Mouse (Mus musculus): ENCODE results near the gene Auts2.

Auts2 gene

DNA sequence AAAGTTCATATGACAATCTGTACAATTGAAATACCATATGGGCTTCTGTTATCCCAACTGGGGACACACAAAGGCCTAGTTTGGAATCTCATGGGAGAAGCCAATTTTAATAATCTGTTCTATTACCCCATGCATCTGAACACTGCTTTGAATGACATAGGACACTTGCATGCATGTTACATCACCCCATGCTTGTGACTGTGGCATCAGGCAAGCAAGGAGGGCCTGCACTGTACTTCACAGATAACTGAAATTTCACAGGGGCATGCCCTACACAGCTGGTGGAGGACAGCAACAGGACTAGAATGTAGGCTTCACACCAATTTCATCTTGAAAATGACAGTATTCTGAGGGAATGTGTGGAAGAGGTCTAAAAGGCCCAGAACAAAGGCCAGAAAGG, 746.1 kb downstream of the Auts2 start:
- DNase-seq (ENCODE audit: low spot score): no peak

DNA sequence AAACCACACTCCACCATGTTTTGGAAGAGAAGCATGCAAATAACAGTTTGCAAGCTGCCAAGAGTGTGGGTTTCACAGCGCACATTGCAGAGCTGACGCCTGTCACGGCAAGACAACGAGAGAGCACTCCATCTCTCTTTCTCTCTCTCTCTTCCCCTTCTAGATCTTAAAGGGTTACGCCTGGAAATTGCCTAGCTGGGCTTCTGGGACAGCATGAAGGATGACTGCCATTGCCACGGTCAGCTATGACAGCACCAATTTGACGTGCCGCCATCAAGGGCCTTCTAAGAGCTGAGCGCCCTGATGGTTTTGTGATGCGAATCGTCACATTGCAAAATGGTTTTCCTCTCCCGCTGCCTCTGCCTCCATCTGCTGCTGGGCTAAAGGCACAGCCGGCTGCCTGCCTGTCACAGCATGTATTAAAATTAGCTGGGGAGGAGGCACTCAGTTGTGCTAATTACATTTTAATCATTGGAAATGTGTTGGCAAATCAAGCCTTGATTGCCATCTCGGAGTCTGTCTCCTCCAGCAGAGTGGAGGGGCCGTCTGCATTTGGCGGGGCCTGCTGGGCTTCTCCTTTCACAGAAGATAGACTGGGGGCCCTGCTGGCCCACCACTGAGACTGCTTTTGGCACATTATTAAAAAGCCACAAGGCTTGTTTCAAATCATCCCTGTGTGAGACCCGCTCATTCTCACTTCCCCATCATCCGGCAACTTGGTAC, 748.6 kb downstream of the Auts2 start:
- no peak for DNase-seq (ENCODE audit: low spot score)

DNA sequence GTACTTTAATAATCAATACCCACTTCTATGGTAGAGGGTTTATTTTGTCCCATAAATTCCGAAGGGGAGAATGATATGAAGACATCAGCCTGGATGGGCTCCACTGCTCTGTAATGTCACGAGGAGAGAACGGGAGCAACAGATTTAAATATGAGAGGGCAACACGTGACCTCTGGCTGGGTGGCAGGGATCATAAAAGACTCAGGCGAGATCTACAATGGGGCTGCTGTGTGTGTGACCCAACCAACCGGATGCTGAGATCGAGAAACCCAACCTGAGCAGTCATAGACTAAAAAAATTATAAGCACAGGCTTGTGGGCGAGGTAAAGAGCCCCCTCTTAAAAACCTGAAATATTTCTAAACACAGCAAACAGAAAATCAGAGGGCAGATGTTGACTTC, 753.5 kb downstream of the Auts2 start:
- no peak for DNase-seq (ENCODE audit: low spot score)

DNA sequence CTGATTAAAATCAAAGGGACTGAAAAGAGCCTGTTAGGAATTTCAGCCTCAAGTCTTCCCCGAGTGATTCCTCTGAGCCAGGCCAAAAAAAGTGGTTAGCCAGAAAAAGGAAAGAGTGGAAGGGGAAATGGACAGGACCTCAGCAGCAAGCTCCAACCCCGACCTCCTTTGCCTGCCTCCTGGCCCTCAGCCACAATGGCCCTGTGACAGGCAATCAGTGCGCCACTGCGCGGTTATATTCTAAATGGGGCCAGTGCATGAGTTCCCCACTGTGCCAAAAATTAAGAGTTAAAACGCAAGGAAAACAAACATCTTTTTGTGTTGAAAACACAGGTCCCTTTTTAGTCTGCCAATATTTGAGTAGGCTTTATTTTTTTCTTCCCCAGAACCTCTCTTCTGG, 755.1 kb downstream of the Auts2 start:
- DNase-seq (ENCODE audit: low spot score): no peak

DNA sequence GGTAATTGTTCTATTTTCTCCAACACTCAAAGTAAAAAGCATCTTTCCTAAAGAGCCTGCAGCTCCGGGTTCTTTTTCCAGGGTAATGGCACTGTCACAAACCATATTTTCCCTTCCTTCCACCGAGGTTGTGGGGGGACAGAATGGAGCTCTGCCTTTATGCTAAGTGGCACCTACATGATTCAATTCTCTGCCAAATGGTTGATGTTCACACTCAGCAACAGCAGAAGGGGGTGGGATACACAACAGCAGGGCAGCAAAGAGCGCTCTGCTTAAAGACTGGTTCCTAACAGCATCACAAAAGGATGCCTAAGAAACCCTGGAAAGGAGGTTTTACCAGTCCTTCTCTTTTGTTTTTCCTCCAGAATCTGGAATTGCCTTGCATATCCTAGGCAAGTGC, 759.9 kb downstream of the Auts2 start:
- DNase-seq (ENCODE audit: low spot score): no peak

DNA sequence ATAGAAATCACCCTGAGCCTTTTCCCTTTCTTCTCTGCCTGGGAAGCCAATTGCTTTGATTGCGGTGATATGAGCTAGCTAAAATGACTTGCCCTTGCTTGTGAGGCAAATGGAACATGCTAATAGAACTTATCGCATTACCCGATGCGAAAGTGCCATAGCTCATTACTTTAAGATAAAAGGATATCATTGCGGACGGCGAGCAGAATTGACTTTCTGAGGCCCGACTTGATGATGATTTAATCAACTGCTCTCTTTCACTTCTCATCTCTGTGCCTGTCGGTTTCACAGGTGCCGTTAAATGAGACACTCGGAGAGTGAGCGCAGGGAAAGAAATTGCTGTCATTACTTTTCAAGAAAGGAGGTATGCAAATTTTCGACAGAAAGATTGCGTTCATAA, 762.1 kb downstream of the Auts2 start:
- DNase-seq (ENCODE audit: low spot score): no peak

DNA sequence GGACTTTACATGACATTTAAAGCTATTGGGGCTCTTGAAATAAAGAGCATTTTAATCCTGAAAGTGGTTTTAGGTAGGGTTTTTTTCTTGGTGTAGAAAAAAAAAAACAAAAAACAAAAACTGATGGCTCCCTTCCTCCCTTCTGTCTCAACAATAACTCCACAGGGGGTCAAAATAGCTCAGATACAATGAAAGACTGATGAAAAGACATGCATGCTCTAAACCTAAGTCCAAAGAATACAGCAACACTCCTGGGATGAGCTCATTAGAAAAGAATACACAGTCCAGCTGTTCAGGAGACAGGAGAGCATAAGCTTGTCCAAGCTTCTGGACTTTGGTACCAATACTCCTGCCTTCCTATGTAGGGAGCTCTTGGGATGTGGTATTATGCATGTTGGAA, 764.0 kb downstream of the Auts2 start:
- no peak for DNase-seq (ENCODE audit: low spot score)

DNA sequence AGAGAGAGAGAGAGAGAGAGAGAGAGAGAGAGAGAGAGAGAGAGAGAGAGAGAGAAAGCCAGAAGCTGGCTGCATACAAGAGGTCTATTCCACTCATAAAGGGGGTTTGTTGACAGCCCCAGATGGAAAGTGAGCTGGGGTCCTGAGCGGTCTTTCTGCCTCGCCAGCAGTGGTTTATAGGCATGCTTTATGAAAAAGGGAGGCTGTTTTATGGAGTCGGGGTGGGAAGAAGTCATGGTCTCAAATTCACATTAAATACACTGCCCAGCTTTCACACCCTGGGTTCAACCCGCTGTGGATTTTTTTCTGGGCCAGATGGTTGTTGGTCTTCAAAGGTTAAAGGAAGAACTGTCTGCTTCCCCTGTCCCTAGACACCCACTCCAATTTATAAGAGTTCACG, 767.5 kb downstream of the Auts2 start:
- no peak for DNase-seq (ENCODE audit: low spot score)

DNA sequence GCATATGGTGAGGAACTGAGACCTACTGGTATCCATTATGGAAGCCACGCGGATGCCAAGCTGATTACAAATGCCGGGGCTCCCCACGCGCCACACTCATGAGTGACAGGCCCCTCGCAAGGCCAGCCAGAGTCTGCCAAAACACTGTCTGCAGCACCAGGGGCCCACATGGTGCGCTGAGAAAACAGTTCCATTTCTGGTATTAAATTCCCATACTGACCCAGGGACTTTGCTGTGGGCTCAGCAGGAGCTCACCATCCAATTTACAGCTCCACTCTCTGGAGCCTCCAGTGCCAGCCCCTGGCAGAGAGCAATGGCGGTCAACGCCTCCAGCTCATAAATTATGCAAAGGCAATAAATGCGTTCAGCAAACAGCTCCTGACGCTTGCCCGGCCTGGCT, 767.9 kb downstream of the Auts2 start:
- no peak for DNase-seq (ENCODE audit: low spot score)

DNA sequence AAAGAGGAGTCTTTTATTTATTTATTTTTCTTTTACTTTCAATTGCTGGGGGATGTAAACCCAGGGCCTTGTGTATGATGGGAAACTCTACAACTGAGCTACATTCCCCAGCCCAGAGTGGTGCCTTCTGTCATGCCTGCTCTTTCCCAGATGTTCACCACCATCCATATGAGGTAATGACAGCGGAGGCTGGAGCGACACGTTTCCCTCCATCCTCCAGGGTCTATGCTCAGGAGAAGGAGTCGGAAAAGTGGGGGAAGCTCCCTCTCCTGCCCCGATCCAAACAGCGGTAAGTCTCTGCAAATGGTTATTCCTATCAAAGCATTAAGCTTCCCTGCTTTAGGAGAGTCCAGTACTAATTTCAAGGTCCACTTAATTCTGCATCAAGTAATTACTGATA, 768.4 kb downstream of the Auts2 start:
- DNase-seq (ENCODE audit: low spot score): no peak

DNA sequence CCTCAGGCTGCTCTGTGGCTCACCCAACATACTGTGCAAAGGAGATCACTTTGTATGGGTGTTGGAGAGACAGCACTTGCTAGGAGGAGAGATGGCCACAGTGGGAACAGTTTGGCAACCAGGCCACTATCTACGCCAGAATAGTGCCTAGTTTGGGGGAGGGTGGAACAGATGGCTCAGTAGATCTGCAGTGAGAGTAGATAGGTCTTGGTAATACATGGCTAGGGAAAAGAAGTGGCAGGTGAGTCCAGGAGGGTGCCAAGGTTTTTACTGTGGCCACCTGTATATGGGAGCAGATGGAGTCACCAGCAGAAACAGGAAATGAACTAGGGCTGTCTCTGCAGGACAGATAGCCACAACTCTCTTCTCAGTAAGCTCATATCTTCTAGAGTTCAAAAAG, 770.5 kb downstream of the Auts2 start:
- no peak for DNase-seq (ENCODE audit: low spot score)

DNA sequence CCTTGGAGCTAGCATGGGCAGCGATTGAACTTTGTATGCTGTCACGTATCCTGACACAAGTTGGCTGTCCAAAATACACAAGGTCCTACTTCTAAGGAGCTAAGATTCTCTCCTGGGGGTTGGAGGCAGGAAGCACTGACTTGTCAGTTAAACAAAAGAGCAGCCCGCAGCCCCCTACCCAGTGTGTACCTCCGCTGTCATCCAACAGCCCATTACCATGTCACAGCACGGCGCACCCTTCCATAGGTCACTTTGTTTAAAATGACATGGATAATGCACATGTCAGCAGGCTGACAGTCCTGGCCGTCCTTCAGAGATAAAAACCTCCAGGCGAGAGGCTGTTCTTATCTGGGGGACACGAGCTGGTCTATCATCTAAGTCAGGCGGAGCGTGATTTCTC, 773.9 kb downstream of the Auts2 start:
- no peak for DNase-seq (ENCODE audit: low spot score)

DNA sequence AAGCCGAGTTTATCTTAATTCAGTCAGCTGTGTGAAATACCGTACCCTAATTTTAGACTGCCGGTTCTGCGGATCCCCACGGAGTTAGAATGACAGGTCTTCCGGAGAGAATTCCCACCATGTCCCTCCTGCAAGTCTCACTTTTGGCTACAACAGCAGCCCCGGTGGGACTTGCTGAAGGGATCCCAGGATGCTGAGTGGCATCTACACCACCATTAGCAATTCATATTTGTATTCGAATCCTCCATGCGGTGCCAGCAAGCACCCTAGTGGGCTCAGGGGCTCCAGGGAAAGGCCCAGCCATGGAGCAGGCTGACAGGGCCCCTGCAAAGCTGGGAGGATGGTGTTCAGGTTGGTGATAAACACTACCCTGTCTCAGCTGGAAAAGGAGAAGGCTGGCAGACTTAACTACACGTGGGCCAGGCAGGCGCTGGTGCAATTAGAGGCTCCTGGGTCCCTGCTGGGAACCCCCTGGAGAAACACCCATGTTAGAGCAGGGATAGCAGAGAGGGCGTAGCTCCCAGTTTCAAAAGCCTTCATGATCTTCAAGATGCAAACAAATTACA, 775.4 kb downstream of the Auts2 start:
- DNase-seq (ENCODE audit: low spot score): peak; percentile 23

DNA sequence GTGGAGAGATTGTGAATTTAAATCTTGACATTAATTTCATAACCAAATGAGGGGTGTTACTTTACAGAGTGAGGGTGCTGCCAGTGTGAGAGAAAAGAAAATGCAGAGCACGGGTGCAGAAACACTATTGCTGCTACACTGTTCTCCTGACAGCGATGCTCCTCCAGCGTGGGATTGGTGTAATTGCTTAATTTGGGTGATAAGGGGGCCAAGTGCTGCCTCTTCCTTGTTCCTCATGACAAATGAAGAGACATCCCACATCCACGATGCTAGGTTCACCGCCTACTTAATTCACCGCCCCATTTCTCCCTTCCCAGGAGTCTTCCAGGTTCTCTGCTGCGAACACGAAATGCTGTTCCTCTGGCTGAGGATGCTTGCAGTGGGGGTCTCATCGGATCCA, 776.0 kb downstream of the Auts2 start:
- DNase-seq (ENCODE audit: low spot score): peak; percentile 78

DNA sequence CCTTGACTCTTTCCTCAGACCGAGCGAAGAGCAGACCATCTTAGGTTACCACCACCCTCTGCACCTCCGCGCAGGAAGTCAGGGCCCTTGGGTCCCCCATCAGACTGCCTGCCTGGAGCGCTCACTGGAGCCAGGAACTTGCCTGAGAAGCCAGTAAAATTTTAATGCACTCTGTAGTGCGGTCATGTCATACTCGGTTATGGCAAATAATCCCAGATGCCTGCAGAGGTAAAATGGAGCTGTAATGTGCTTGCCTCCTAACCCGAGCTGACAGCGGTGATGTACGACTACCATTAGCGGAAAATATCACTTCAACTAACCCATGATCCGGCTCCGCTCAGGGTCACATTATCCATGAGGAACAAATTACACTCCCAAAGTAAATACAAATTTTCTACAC, 783.7 kb downstream of the Auts2 start:
- no peak for DNase-seq (ENCODE audit: low spot score)

DNA sequence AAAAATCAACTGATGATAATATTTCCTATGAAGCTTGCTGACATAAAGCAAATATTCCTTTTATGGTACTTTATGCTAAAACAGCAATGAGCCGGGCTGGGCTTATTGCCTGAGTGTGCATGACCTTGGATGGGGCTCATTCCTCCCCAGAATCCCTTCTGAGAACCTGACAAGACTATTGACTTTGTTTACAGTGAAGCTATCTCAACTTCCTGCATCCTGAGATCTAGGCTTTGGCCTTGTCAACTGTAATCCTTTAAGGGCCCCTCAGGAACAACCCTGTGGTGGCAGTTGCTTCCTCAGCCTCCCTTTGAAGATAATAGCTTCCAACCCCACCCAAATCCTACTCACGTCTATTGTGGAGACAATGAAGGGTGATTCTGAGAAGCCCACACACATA, 792.8 kb downstream of the Auts2 start:
- DNase-seq (ENCODE audit: low spot score): no peak

DNA sequence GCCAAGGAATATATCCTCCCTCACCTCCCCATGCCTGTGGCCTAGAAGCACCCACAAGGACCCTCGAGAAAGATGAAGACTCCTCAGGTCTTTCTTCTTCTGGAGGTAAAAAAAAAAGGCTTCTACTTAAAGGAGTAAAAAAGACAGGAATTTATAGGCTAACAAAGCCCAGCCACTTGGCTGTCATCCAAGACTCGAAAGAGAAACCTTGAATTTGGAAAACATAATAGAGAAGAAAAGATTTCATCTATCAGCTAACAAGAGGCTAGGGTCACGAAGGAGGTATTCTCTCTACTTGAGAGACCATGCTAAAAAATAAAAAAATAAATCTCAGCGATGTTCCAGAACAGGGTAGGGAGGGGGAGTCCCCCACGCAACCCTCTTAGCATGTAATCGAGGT, 793.9 kb downstream of the Auts2 start:
- DNase-seq (ENCODE audit: low spot score): no peak

DNA sequence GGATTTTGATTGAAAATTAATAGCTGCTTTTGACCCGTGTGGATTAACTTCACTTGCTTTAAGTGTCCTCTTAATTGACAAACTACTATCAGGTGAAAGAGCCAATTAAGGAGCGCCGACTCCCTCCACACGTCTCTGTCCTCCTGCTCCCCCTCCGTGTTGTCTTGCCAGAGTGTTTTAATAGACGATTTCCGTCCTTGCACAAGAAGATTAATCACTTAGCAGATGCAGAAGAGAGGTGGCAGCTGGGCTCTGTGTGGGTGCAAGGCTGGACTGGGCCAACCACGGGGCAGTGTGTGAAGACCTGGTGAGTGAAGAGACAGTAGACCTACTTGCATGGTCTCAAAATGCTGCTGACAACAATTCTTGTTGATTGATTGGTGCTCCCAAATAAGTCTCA, 800.1 kb downstream of the Auts2 start:
- no peak for DNase-seq (ENCODE audit: low spot score)

DNA sequence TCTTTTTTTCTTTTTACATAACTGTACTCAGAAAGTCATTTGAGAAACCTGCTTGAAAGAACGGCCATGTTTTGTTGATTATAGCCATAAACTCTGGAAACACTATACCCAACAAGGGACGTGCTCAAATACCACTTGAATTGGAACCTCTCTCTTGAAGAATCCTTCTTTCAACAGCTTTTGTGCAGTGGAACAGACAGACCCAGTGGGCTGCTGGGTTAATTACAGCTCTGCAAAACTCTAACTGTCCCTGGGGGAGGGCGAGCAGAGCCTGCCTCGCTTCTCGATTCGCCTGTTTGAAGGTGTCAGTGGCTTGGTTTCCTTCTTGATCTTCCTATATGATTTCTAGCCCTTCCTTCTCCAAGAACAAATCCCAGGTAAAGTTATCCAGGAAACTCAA, 805.7 kb downstream of the Auts2 start:
- DNase-seq (ENCODE audit: low spot score): no peak

DNA sequence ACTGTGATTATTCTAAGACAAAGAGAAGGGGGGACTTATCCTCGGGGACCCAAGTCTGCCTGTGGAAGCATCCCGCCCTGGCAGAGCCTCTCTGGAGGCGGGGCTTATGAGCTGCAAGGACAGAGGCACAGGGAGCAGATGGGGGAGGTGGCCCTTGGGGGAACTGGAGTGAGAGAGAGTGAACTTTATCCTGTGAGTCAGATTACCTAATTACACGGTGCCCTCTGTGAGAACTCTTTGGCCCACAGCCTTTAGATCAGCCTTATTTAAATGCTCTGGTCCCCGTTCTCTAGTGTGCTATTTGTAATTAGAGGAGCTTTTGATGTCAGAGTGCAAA, 809.9 kb downstream of the Auts2 start:
- no peak for DNase-seq (ENCODE audit: low spot score)

DNA sequence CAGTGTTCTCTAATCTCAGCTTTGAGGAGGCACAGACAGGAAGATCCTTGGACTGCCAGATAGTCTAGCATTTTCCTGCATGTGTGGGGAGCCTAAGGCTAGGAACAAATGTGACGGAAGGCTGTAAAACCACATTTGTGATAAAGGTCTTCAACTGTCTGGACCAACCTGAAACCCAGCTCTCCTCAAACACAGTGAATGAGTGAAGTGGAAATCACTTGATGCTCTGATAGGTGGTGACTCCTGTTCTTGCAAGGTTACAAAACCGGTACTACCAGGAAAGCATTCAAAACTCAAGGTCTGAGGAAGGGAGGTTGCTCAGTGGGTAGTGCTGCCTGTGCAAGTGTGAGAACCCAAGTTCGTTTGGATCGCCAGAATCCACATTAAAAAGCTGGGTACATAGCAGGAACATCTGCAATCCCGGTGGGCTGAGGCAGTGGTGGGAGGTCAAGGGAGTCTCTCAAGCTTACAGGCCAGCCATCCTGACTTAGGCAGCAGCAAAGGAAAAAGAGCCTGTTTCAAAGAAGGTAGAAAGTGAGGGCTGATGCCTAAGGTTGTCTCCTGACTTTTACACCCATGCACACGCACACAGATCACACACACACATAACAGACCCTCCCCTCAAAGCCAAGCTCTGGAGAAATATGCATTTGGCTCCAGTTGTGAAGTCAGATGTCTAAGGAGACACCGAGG, 810.4 kb downstream of the Auts2 start:
- DNase-seq (ENCODE audit: low spot score): no peak

DNA sequence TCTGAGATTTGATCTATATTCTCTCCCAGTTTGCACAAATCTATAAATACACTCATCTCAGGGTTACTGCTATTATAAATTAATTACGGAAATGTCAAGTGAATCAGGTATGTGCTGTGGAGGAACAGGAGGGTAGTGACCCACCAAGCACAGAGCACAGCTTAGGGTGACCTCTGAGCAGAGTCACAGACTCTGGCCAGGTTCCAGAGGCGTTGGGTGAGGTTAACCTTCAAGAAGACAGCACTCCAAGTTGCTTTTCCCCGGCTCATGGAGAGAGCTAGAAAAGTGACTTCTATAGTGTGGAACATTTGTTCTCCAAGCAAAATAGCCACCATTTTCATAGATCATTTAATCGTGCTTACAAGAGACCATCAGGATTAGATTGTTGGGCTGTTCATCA, 813.7 kb downstream of the Auts2 start:
- DNase-seq (ENCODE audit: low spot score): no peak

DNA sequence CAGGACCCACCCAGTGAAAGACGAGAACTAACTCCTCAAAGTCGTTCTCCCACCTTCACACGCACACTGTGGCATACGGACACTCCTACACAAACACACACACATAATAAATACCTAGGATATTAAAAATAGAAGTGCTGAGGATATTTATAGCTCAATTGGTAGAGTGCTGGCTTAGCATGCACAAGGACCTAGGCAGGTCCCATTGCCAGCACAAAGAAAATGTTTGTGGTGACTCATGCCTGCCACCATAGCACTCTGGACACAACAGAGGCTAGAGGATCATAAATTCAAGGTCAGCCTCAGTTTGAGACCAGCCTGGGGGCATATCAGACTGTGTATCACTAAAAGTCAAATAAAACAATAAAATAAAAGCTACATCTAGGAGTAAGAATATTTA, 815.2 kb downstream of the Auts2 start:
- DNase-seq (ENCODE audit: low spot score): no peak

DNA sequence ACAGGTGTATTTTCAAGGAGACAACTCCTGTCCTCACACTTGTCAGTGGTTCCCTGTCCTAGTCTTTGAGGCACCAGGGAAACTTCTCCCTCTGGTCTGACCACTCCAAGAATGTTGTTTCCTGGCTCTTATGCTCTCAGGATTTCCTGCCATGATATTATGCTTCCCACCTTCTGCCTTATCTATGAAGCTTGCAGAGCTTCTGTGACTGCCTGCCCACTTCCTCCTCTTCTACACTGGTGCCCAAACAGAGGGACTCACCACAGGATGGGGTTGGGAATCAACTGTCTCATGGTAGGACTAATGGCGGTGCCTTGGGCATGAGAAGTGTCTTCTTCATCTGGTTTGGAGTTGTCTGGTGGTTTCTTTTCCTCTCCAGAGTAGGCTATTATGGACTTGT, 818.6 kb downstream of the Auts2 start:
- DNase-seq (ENCODE audit: low spot score): no peak

Measured in left cerebral cortex, adult 11 months (tissue).